Mouse (Mus musculus) G1E (cell line): Measurements from ENCODE around the gene Zar1l.

Experiments
- CTCF ChIP-seq: IDR thresholded peaks from 2 replicates; pipeline ENCODE4 v1.5.1; 2012; ENCODE audit warnings: low read depth, low read length, inconsistent platforms, mixed read lengths
- GATA1 ChIP-seq: IDR thresholded peaks from 2 replicates; pipeline ENCODE4 v1.6.1; 2012; ENCODE audit warnings: borderline replicate concordance, low read length, inconsistent platforms, mixed read lengths
- POLR2AphosphoS5 ChIP-seq: IDR thresholded peaks from 2 replicates; pipeline ENCODE4 v1.6.1; 2012; ENCODE audit warnings: low read depth, low read length, inconsistent platforms; ENCODE audit not compliant: insufficient replicate concordance
- TAL1 ChIP-seq: conservative IDR thresholded peaks from 2 replicates; pipeline ENCODE4 v1.6.1; 2012; ENCODE audit warnings: low read depth, low read length, inconsistent platforms, mixed read lengths

GRCm38 (mm10) chr5:150490821-150491220 is 27.1 kb downstream of the Zar1l start:
- TF ChIP-seq GATA1 (no peak), CTCF (no peak), TAL1 (no peak), POLR2AphosphoS5 (no peak)
